Mouse (Mus musculus) embryo, embryonic 11.5 days (tissue): ENCODE data around the gene Tenm3.

Experiments
- DNase-seq: peaks from one replicate; pipeline ENCODE4 v3.0.0-alpha.2; 2012; ENCODE audit warnings: low read depth, low spot score

Gene Tenm3

DNA sequence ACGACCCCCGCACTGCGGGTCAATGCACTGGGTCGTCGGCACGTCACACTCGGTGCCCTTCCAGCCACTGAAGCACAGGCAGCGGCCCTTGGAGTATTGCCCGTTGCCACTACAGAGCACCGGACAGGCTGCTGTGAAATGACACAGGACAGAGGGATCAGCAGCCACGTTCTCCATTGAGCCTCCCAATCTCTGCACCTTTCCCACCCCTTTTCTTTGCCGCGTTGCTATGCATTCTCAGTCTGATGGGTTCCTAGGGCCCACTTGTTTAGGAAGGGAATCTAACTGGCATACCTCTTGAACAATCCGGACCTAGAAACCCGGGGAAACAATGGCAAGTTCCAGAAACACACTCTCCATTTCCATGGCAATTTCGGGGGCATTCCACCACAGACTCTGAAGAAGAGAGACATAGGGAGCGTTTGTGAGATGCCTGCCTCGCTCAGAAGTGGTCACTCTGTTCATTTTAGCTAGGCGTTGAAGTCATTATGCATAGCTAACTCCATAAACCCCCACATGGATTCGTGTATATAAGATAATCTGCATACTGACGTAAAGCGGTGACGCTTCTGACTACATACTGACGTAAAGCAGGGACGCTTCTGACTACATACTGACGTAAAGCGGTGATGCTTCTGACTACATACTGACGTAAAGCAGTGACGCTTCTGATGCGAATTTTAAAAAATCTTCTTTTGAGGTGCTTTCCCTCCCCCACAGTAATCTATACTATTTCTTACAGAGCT lies 501.3 kb downstream of the Tenm3 start:
- DNase-seq = no peak

DNA sequence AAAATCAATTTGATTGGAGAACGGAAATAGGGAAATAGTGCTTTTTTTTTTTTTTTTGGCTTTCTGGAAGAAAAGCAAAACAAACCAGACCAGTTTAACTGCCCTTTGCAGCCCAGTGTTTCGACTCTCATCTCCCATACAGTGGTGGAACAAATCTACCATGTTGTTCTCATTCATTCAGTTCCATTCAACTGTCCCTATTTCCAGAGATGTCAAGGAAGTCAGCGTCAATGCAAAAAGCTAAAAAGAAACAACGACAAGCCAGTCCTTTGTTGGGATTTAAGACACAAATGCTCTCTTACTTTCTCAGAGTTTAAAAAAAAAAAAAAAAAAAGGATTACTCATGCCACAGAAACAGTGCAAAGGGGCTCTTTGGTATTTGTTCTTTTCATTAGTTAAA lies 502.1 kb downstream of the Tenm3 start:
- no peak for DNase-seq

DNA sequence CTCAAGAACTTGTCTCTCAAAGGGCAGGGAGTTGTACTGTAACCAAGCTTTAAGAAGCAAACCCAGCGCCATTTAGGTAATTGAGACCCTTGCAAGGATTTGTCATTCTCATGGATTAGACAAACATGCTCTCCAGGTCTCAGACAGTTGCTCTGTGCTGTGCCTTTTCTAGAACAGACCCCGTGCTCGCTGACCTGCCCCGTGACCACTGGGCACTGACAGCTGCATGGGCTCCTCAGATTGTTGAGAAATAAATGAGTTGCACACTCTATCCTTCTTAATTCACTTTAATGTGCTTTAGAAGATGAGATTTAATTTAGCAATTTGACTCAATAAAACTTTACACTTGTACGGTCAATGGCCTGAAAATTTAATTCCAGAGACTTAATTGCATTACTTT lies 502.5 kb downstream of the Tenm3 start:
- no peak for DNase-seq

DNA sequence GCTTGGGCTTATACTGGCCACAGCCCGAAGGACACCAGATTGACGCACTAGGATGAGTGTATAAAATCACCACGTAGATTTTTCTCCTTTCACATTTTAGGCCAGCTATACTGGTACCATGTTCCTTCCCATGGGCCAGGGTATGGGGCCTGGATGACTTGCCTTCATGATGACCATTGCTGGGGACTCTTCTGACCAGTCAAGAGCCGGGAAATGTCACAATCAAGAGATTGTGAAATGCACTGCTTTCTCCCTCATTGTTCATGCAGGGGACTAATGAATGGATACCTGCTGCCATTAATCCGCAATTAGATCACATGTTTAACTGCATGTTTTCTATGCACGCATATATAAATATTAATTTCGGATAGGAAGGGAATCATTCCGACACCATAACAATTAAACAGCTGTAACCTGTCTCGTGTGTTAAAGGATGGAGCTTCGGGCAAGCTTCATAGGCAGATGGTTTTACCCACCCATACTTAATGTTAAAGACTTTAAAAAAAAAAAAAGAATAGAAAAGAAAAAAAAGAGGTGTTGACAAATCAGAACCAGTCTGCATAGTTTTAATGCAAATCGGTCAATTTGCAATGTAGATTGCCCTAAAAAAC lies 521.0 kb downstream of the Tenm3 start:
- DNase-seq = no peak

DNA sequence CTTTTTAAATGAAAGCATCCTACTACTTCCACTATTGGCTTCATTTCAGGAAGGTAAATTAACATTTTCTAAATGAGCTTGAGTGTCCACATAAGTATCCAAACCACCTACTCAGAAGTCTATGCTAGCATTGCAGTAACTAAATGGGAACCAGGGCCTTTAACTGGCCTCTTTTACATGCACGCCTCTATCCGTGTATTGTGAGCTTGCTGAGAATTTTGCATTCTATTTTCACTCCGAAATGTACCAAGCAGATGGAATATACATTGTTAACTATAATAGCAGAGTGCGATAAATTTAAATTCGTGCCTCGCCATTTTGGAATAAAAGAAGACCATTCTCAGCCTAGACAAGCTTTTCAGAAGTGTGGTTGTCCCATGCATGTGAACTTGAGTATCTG lies 521.5 kb downstream of the Tenm3 start:
- DNase-seq = no peak

DNA sequence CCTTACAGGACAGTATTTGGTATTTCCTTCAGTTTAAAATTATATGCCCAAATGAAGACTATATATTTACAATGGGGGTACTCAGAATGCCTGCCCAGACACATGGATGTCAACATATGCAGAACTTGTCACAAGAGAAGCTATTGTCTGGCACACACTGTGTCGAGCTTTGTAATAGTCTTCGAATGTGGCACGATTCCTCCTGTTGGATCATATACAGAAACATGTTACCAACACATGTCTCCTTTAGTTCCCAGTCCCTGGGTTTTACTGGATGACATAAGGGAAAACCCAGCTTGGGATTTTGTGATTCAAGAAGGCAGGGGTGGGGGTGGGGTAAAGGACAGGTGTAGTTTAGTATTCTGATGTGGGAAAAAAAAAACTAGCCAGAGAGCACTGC lies 524.1 kb downstream of the Tenm3 start:
- no peak for DNase-seq

DNA sequence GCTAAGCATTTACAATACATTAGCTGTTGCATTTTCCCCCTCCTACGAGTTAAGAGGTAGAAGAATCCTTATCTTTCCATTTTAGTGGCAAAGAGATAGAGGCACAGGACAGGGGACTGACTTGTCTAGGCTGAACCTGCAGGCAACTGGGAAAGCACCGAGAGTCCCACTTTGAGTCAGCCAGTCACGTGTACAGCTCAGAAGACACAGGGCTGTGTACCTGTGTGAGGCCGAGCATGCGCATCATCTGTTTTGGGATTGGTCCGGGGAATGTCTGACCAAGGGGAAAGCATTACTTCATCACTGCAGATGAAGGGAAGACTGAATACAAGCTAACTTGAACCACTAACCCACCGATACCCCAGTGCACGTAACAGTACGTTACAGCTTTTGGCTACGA lies 526.3 kb downstream of the Tenm3 start:
- no peak for DNase-seq

DNA sequence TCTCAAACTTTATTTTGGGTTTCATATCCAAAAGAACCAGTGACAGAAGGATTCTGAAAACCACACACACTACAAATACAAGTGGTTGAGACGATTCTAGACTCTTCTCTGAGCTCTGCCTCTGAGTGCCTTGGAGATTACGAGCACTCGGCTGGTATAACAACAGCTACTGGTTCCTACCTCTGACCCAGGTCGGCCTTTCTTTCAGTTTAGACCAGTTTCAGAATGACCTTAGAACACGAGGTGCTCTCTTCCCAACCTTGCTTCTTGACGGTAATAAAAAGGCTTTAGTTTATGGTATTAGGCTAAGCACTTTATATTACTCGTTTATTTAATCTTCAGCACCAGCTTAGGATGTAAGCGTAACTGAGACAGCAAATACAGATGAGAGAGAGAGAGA lies 528.1 kb downstream of the Tenm3 start:
- DNase-seq = no peak

DNA sequence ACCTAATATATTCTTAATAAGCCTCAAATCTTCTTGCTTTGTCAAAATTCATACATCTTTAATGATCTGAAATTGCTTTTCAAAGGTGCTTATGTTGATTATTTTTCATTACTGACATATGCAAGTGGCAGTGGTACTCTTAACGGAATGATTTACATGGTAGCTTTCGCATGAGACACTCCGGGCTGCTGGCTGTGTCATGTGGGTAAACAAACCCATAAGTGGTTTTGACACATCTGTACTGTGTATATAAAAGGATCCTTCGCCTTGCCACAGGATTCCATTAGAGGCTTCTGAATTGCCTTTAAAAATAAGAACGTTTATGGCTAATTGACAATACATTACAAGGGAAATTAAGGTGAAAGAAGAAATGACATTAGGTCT lies 529.8 kb downstream of the Tenm3 start:
- DNase-seq = no peak

DNA sequence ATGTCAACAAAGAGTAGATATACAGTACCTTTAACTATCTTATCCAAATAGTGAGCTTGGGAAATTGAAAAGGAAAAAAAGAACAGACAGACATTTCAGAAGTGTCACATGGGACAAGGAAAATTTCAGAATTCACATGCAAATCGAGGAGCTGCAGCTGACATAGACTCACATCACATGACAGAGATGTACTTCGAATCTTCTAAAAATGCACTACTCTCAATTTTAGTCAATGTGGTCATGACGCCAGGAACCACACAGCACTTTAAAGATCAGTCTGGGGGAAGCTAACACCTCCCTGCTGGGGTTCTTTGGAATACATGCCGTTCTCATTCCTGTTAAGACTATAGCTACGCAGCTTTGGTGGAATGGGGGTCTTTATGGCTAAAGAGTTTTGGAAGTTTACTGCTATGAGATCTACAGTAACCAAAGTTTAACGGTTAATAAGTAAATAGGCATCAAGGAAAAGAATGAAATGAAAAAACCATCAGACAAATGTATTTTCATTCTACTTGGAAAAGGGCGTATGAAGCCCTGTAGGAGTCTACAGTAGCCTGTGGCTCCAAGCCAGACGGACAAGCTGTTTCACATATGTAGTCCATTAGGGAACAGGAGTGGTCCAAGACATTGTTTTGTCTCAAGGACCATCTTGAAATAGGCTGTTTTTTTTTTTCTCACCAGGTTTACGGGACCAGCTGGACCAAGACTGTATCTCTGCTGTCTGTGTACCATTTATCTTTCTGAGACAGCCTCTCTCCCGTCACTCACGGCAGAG lies 530.4 kb downstream of the Tenm3 start:
- DNase-seq = no peak

DNA sequence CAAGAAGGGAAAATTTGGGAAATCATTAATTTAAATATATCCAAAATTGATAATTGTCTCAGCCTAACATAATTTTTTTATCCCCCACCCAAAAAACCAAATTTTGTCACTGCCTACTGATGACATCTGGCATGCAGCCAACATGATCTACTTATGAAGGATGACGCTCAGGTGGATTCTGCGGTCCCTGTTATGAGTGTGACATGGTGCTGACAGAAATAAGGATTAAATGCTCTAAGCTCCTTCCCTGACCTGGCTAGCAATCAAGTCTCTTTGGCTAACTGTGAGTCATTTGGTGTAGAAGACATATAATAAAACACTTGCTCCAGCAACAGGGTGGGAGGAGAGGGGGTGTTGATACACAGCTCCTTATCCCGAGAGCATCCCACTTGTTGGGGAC lies 532.0 kb downstream of the Tenm3 start:
- no peak for DNase-seq

DNA sequence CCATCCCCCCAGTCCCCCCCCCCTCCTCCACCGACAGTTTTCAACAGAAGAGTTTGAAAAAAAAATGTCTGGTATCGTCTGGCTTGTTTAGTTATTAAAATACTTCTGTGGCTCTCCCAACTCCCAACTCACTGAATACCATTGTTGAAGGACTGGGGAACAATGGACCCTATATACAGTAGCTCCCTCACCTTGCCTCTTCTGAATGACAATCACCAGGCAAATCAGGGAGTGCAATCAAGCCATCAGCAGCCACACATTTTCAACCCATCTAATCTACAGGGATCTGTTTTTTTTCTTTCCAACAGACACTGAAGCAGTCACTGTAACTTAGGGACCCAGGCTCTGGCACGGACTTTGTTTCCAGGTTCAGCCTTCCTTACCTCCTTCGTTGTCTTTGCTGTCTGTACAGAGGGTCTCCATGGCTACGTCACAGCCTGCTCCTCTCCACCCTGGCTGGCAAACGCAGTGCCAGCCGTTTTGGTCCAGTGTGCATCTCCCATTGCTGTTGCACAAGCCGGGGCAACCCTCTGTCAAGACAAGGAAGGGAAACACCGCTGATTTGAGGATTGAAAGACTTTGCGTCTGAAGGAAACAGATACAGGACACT lies 533.4 kb downstream of the Tenm3 start:
- DNase-seq = no peak

DNA sequence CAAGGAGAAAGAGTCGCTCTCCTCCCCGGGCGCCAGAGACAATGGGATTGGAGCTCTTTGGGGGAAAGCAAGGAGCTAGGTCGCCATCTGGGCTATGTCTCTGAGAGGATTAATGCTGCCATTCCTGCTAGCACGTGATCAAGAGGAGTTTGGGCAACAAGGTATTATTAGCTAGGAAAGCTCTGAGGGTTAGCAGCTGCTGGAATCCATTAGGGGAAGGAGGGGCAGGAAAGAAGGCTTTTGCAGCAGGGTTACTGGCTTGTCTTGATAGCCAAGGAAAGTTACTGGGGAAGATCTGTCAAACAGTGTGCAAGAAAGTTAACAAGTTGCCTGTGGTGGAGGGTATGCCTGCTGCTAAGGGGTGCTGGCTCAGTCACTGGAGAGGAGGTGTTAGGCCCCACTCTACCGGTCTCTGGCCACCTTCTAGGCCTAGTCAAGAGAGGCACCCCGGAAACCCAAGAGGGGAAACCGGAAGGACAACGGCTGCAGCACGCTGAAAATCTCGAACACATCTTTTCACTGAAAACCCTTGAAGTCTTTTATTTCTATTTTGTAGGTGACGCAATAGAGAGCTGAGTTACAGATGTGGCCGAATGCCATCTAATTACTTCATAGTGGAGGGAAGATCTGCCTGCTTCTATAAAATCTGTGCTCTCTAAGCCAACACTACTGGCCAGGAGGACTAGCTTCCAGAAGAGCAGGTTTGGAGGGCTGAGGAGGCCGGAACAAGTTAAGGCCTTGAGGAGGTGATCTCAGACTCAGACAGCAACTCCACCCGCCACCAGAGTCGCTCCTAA lies 534.4 kb downstream of the Tenm3 start:
- DNase-seq = no peak

DNA sequence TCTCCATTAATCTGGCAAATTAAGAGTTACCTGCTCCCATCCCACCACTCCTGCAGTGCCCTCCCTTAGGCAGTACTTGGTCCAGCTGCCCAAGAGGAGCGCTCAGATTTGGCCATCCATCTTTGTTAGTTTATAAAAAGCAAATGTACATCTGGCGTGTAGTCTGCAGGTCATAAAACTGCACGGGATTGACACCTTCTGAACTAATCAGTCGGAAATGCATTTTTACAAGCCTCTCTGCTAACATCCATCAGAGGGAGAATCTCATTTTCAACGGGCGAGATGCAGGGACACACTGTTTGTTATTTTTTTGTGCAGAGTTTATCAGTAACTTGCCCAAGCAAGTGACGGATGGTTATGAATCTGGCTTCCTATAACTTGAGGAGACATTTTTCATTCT lies 539.5 kb downstream of the Tenm3 start:
- no peak for DNase-seq

DNA sequence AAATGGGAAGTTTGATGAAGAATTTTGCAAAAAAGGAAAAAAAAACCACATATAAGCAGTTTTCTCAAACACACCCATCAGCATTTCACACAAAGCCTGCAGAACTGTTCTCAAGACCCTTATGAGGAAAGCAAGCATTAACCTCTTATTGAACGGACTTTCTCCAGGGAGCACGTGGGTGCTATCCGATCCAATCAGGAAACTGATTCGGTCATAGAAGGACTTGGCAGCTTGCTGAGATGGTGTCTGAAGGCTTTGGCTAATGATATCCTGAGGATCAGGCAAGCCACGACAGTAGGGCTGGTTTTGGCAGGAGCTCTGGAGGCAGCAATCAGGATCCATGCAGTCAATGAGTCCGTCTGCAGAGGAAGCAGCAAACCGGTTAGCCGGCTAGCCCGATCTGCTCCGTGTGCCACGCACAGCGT lies 543.1 kb downstream of the Tenm3 start:
- DNase-seq = no peak

DNA sequence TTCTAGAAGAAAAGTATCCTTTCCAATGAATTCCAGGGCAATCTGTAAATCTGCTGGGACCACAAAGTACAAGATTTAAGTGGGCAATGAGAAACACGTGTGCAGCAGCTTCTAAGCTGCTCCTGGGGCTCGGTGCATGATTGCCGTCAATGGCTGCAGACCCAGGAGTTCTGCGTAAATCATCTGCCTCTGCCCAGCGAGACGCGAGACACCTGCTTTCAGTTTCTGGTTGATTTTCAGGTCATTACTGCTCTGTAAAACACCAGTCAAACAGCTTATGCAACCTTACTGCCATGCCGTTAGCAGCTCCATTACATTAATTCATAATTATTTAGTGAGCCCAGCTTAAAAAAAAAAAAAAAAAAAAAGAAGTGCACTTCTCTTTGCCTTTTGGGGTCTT lies 543.7 kb downstream of the Tenm3 start:
- peak; percentile 62 for DNase-seq

DNA sequence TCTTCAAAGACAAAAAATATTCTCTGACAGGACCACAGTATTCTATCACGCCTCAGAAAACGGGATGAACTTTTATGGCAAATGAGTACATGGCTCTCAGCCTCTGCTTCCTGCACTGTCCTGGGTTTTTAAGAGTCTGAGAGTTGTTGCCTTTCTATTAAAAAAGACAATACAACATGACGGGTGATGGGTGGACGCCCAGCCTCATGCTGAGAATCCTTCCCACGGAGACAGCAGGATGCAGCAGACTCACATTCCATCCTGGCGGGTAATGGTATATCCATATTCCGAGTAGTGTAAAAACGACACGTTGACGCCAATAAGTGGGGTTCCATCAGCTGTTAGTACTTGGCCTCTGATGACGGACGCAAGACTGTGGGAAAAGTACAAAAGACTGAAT lies 544.4 kb downstream of the Tenm3 start:
- no peak for DNase-seq

DNA sequence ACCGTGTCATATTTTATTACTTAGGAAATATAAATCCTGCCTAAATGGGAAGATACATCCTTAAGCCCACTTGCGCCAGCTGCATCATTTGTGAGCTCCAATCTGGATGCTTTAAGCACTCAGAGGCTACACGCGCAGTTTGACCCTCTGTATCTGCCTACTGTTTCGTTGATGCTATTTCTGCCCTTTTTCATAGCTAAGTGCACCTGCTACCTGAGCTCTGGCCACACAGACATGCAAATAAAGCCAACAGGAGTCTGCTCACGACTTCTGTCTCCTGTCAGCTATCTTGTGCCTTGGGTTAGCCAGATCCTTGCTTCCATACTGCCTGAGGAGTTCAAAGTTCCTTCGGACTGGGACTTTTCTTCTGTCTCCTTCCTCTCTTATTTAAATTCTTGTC lies 547.4 kb downstream of the Tenm3 start:
- no peak for DNase-seq

DNA sequence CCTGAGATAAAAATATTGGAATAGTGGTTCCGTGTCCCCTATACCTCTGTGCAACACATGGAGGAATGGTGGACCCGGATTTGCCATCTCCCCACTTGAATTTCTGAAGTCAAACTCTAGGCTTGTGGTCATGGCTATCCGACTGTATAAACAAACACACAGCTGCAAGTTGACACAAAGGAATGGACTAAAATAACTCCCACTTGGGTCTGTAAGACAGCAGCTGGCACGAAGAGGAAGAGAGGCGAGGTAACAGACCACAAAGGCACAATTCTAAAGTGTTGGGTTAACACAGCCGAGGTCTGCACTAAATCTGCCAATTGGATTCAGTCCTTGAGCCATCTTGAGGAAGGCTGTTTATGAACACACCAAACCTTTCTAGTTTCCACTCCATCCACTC lies 548.2 kb downstream of the Tenm3 start:
- no peak for DNase-seq

DNA sequence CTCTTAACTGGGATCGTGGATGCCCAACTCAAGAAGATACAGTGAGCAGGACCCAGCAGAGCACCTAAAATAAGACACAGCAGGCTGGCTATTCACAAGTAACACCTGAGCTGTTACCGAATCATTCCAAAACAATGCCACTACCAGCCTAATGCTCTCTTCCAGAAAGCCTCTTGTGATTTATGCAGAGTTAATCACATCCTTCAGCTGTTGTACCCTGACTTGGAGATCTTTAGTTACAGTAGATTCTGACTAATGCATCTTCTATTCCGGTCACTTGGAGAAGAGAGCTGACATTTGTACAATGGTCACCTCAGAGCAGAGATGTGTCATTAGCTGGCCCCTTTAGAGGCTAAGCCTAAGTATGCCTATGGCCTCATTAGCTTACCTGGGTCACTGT lies 550.0 kb downstream of the Tenm3 start:
- no peak for DNase-seq

DNA sequence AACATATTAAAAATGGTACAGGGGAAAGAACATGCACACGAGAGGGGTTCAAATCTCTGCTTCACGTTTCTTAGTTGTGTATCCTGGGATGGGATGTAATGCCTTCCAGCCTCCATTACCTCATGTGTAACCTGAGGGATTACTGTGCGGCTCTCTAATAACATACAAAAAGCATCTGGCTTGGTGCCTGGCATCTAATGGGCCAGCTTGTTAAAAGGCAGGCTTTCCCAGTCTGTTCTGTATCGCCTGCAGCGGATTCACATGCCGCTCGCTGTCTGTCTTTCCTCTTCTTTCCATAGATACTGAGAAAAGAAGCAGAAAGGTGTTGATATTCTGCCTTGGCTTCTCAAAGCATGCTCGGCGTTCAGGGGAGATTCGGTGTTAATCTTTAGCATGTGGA lies 558.3 kb downstream of the Tenm3 start:
- DNase-seq = no peak

DNA sequence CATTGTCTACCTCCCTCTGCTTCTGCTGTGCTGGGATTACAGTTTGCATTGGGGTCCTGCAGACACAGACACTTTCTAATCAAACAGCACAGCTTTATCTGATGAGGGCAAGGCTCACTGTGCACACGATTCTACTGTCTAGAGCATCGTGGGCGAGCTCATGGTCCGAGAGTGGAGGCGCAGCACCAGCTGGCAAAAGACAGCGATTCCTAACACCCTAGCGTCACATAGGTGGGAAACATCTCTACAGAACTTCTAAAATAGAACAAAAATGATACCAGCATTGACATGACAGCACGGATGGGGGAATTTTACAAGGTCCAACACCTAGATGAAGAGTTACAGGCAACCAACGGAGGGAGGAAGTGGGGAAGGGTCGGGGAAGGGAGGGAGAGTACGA lies 561.9 kb downstream of the Tenm3 start:
- no peak for DNase-seq
